Mouse (Mus musculus): Measurements from ENCODE around the gene Sapcd2.

GRCm38 (mm10) chr2:25400291-25400690 is 28.2 kb downstream of the Sapcd2 start:
- no peak for TF ChIP-seq CTCF (IDR thresholded peaks at IDR 0.05; ENCODE audit: insufficient read depth, low read length)
- no peak for TF ChIP-seq POLR2A (IDR thresholded peaks at IDR 0.05; ENCODE audit: borderline replicate concordance, extremely low read depth, low read depth, low read length)

Measured in lung, adult 2 months (tissue).